Mouse (Mus musculus) embryo, embryonic 11 days (tissue): ENCODE measurements at regions not wholly inside any gene's neighbourhood (a gene's known extent, or its start where the extent isn't known, plus 50 kb on each side); places are given as distances from the start of the nearest gene placed in this dataset.

ENCODE experiments used
- DNase-seq: peaks from one replicate; pipeline ENCODE4 v3.0.0-alpha.2; 2015

GRCm38 (mm10) chr13:99780751-99781460 is 120.0 kb downstream of the Cartpt start:
- DNase-seq, result peak; percentile 70

DNA sequence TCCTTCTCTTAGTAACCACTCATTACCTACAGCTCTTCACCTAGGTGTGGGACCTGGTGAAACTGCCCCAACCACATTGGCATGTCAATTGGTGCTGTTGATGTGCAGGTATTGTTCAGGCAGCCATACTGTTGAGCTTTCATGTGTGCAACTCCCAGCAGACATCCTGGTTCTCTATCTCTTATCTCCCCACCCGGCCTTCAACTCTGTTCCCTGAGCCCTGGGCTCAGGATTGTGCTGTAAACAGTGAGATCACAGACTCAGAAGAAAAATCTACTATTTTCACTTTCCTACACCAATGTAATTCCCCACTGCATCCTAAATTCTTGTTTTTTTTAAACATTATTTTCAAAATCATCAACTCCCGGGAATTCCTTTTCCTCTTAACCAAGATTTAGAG is 122.1 kb downstream of the Cartpt start:
- no peak for DNase-seq

- no peak for DNase-seq
Measured at GRCm38 (mm10) chr13:99777736-99778135, 123.2 kb downstream of the Cartpt start.

DNA sequence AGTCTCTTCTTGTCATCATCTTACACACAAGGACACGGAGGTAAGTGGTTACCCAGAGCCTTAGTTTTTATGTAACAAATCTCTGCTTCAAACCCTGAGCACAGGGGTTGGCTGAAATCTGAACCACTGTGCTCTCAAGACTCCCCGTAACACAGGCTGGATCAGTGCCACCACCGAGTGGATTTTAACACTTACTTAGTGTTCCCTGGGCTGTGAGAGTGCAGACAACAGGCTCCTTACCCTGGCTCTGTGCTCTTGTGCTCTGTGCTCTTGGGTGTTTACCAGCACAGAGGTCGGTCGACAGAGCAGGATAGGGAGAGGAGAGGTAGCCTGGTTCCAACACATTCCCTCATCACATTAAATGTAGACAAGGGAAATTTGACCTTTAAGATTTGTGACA is 134.9 kb downstream of the Cartpt start:
- DNase-seq, result no peak

GRCm38 (mm10) chr13:99764764-99765163 is 136.1 kb downstream of the Cartpt start:
- no peak for DNase-seq

- DNase-seq, result no peak
Measured at GRCm38 (mm10) chr13:99764097-99764714, 136.7 kb downstream of the Cartpt start.

- DNase-seq, result no peak
Measured at GRCm38 (mm10) chr13:99761843-99762242, 139.0 kb downstream of the Cartpt start.

DNA sequence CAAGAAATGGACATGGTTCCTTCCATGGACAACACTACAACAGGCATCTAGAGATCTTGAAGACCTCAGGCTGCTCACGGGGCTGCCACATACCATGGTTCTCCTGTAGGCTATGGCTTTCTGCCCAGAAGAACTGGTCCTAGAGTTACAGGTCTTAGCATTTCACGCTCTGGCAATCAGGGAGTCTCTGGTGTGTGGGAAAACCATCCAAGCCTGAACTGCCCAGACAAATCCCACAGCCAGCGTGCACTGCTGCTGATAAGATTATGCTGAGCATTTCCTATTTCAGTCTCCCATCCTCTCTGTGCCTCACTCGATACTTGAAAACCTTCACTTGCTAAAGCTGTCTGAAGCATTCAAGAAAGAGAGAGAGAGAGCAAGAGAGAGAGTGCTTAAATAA is 139.5 kb downstream of the Cartpt start:
- no peak for DNase-seq

DNA sequence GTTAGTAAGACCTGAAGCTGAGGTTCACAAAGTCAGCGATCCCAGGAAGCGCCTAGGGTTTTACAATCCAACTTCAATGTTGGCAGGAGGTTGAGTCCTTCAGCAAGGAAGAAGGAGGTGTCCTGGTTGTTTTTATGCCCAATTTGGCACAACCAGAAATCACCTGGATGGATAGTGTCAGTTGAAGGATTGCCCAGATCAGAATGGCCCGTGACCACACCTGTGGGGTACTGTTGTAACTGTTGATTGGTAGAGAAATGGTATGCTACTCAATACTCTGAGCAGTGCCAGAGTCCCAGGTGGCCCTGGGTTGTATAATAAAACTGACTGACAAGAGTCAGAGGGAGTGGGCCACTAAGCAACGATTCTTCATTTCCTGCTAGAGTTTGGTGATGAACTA is 140.2 kb downstream of the Cartpt start:
- no peak for DNase-seq

GRCm38 (mm10) chr13:99759256-99760044 is 141.4 kb downstream of the Cartpt start:
- DNase-seq, result no peak

DNA sequence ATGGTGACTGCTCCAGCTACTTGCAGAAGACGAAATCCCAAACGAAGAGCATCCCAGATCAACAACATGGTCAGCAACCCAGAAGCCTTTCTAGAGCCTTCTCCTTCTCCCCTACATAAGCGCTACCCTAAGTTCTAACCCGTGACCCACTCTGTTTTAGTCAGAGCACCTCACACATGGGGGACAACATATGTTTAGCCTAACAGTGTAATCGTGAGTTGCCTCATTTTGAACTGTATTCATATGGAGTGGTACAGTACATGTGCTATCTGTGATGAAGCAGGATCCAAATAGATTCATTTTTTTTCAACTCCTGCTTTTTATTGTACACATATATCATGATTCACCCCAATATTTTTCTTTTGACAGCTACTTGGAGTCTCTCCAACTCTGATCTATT is 146.2 kb downstream of the Cartpt start:
- no peak for DNase-seq

DNA sequence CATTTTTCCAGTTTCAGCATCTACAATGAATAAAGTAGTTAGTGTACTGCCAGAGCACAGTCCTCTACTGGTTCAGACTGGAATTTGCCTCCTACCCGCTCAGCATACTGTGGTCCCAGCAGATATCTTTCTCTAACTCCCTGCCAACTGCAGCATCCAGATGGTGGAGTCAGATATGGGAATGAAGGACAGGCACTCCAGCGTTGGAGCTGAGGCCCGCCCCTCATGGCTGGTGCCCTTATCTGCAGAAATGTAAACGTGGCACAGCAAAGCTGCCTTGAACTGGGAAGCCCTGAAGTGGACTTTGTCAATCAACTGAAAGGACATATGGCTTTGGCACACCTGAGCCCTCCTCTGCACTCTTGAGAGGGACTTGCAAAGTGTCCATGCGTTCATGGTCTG is 146.6 kb downstream of the Cartpt start:
- no peak for DNase-seq

DNA sequence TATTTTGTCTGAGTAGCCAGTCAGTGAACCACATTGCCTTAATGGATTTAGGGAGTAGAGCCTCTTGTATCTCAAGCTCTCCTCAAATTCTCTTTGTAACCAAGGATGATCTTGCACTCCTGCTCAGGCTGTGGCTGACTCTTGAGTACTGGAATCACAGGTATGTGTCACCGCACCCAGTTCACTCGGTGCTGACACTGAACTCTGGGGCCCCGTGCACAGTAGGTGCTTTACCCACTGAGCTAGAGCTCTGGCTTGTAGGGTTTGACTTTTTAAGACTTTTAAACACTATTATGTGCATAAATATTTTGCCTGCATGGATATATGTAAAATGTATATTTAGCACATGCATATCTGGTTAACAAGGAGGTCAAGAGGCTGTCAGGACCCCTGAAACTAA is 147.4 kb downstream of the Cartpt start:
- no peak for DNase-seq

- DNase-seq, result no peak
Measured at GRCm38 (mm10) chr13:99750729-99751128, 150.2 kb downstream of the Cartpt start.

DNA sequence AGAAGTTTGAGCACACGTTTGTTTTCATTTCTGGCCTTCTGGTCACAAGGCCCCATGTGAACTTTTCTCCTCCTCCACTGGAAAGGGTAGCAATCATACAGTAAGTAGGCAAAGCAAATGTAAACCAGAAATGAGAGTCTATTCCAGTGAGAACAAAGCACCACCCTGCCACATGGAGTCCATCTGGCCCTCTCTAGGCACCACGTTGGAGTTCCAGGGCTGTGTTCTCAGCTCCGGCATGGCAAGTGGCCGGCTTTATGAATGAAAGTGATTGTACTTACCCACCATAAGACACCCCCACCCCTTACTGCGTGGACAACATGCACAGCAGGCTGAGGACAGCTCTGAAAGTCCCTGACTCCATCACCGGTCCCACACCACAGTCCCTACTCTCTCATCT is 151.5 kb downstream of the Cartpt start:
- no peak for DNase-seq

- no peak for DNase-seq
Measured at GRCm38 (mm10) chr13:99748128-99748527, 152.8 kb downstream of the Cartpt start.

DNA sequence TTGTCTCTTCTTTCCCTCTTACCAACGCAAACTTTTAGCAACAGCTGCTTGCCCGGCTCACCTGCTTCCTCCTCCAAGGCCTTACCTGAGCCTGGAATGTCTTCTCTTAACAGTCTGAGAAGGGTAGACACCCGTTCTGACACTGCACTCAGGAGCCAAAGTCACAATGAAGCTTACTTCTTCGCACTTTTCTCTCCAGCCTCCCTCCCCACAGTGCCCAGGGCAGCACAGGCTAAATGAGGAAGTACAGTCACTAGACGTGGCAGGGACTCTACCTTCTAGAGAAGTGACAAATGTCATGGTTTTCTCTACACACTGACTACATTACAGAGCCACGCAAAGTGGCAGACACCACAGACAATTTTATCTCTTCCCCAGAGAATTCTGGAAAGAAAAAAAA is 155.4 kb downstream of the Cartpt start:
- no peak for DNase-seq

DNA sequence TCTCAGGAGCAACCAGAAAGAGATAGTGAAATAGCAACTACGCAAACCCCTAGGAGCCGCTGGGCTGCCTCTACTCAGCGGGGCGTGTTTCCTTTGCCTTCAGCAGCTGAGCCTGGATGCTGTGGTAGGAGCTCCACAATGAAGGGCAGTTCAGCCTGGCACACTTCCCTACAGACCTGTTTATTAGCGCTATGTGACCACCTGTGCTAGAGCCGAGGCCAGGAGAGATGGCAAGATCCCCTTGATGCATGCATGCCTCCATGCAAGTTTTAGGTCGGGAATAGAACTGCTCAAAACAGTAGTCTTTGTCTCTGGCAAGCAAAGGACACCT is 156.1 kb downstream of the Cartpt start:
- no peak for DNase-seq

GRCm38 (mm10) chr13:99743952-99744789 is 156.7 kb downstream of the Cartpt start:
- no peak for DNase-seq

- DNase-seq, result peak; percentile 44
Measured at GRCm38 (mm10) chr13:99742507-99742906, 158.4 kb downstream of the Cartpt start.

- no peak for DNase-seq
Measured at GRCm38 (mm10) chr13:99741981-99742380, 158.9 kb downstream of the Cartpt start.

DNA sequence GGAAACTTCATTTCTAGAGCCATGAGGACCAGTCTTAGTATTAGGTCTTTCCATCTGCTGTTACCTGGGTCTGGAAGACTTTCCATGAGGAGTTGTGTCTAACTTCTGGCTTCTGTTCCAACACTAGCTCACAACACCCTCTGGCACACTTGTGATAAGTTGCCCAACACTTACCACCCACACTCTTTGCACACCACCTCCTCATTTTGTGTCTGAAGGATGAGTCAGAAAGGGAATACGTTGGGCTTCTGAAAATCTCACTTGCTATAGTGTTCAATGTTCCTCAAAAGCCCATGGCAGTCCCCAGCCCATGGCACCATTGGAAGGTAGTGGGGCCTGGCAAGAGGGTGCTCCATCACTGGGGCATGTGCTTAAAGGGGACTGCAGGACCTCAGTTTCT is 161.5 kb downstream of the Cartpt start:
- DNase-seq, result no peak

- DNase-seq, result no peak
Measured at GRCm38 (mm10) chr13:99737271-99737670, 163.6 kb downstream of the Cartpt start.
